Mouse (Mus musculus) lung, postnatal 36 days (tissue): ENCODE measurements around the gene Gm17359.
"Not testable (repeated sequence)": the region's sequence is repeated elsewhere in the genome, so short reads cannot be mapped to it uniquely, and the experiment has no call there.

Experiments used
- DNase-seq: peaks from one replicate; pipeline ENCODE4 v3.0.0; 2022; ENCODE audit warnings: mixed read lengths

Gm17359 gene

DNA sequence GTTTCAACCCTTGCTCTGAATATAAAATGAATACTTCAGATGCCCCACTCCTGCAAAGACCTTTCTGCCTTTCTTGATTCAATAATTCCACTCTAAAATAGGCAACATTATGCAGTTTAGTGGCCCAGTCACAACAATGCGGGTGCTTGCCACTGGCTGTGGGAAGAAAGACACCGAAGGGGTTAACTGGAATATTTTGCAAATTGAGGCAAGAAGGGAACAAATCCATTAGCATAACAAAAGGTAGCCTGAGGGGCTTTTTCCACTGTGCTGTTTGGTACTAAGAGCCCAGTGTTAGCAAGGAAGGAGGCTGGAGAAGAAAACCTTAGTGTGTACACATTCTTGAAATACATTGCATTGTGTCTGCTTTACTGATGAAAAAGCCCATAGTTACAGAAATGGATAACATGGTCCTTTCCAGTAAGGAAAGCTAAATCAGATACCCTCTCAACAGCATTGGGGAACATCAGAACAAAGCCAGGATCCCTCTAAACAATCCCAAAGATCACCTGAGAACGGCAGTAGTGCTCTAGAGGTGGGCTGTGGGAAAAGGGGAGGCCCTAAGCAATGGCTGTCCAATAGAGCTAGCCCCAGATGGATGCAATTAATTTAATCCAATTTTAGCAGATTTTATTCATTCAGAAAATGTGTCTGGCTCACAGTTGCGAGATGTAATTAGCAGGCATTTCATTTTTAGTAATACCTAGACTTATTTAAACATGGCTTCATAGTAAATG is 80.7 kb downstream of the Gm17359 start:
- no peak for DNase-seq

- no peak for DNase-seq
Measured at GRCm38 (mm10) chr3:79418921-79419320, 82.5 kb downstream of the Gm17359 start.

- DNase-seq: no peak
Measured at GRCm38 (mm10) chr3:79425441-79425840, 89.0 kb downstream of the Gm17359 start.

DNA sequence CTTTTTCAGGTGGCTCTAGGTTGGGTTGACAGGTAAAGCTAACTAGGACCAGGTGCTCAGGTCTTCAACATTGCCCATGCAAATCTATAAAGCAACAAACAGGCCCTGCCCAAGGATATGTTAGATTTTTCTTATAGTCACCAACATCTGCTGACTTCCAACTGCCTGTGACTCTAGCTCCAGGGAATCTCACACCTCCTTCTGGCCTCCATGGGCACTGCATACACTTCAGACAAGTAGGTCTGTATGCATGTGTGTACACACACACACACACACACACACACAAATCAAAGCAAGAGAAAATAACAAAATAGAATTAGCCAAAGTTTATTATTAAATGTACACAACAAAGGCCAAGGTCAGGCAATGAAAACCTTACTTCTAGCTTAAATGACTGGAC is 97.1 kb downstream of the Gm17359 start:
- peak; percentile 49 for DNase-seq

GRCm38 (mm10) chr3:79434436-79434835 is 98.0 kb downstream of the Gm17359 start:
- DNase-seq: no peak

DNA sequence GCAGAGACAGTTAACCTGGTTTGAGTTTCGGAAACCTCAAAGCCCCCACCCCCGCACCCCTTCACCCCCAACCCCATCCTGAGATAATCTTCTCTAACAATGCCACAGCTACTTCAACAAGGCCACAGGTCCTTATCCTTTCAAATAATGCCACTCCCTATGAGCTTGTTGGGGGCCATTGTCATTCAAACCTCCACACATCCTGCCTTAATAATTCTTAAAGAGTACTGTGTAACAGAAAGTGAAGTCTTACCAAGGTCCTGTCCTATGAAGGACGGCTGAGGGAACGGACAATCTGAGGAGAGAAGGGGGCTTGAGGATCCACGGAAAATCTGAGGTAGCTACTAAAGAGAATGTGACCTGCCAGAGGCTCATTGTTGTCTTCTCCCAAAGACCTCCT is 98.5 kb downstream of the Gm17359 start:
- DNase-seq: no peak

GRCm38 (mm10) chr3:79436186-79436585 is 99.7 kb downstream of the Gm17359 start:
- DNase-seq: no peak

DNA sequence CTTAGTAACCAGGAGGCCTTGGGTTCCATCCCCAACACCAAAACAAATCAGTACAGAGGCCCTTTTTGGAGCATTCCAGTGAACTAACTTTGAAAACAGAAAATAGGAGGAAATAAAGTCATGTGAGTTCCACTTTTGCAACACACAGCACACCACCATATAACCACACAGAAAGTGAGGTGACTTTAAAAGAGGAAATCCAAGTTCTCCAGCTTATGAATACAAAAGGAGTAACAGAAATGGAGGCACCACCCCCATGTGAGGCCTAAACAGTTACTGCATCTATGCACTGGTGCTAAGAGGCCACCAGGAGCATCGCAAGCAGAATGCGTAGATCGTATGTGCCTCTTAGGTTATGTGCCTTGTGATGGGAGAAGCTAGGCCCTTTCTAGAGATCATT is 101.8 kb downstream of the Gm17359 start:
- no peak for DNase-seq

- peak; percentile 57 for DNase-seq
Measured at GRCm38 (mm10) chr3:79440976-79441491, 104.6 kb downstream of the Gm17359 start.

DNA sequence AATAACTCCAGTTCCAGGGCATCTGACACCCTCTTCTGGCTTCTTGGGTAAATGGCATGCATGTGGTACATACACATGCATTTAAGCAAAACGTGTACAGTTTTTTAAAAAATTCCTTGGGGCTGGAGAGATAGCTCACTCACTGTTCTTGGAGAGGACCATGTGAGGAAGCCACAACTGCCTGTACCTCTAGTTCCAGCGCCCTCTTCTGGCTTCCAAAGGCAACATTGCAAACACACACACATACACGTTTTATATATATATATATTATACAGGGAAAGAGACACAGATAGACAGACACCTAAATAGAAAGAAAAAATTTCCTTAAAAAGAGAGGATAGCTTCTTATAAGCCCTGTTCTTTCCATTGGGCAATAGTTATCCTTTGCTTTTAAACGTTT is 107.4 kb downstream of the Gm17359 start:
- no peak for DNase-seq

- DNase-seq: no peak
Measured at GRCm38 (mm10) chr3:79445041-79445440, 108.6 kb downstream of the Gm17359 start.

DNA sequence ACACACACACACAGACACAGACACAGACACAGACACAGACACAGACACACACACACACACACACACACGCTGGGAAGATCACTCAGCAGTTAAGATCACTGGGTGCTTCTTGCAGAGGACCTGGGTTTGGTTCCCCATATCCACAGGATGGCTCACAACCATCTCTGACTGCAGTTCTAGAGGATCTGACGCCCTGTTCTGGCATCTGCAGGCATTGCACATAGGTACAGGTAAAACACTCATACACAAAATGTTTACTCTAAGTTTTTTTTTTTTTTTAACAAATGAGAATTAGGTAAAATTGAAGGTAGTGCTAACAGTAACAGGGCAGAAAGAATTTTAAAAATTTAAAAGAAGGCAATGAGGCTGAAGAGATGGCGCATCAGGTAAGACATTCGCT is 109.7 kb downstream of the Gm17359 start:
- DNase-seq: no peak

GRCm38 (mm10) chr3:79446648-79447047 is 110.2 kb downstream of the Gm17359 start:
- not testable (repeated sequence) for DNase-seq

- no peak for DNase-seq
Measured at GRCm38 (mm10) chr3:79448421-79448820, 112.0 kb downstream of the Gm17359 start.

- no peak for DNase-seq
Measured at GRCm38 (mm10) chr3:79449361-79449760, 112.9 kb downstream of the Gm17359 start.

- DNase-seq: no peak
Measured at GRCm38 (mm10) chr3:79452696-79453263, 116.3 kb downstream of the Gm17359 start.

DNA sequence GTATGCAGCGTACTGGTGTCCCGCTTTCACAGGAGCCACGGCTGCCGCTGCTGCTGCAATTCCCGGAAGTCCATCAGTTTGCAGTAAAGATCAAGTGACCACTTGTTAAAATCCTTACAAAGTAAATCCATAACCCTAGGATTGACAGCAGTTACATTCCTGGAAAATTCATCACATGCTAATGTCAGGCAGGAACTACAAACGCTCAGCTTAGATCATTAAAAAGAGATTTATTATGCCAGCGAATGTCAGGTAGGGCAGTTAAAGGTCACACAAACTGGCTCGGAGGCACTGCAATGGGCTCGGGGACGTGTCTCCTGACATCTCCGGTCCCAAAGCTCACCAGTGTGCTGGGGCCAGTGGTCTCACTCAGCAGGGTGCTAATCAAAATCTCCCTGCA is 119.3 kb downstream of the Gm17359 start:
- DNase-seq: no peak

DNA sequence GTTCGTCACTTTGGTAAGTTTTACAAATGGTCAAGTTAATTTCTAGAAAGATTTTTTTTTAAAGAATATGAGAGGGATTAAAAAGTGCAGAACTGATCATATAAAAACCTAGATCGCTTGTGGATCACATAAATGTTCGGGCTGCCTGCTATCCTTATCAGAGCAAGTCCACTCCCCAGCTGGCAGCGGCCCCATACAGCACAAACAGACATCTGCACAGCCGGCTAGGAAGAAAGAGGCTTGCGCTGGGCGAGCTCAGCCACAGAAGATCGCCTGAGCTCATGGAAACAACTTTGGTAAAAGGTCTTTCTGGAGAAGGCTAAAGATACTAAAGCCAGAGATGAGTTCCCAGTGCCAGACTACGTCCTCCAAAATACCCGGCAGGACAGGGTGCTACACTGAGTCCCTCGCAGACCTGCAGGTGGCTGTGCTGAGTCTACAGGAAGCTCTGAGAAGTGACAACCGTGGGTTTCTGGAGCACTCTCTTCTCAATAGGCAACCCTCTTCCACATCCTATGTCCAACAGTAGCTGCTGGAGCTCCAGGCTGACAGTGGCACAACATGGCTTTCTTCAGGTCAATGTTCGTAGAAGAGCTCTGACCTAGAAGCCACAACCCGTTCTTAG is 122.3 kb downstream of the Gm17359 start:
- DNase-seq: no peak

GRCm38 (mm10) chr3:79469440-79469839 is 133.0 kb downstream of the Gm17359 start:
- no peak for DNase-seq

- DNase-seq: peak; percentile 75
Measured at GRCm38 (mm10) chr3:79472362-79472761, 135.9 kb downstream of the Gm17359 start.

DNA sequence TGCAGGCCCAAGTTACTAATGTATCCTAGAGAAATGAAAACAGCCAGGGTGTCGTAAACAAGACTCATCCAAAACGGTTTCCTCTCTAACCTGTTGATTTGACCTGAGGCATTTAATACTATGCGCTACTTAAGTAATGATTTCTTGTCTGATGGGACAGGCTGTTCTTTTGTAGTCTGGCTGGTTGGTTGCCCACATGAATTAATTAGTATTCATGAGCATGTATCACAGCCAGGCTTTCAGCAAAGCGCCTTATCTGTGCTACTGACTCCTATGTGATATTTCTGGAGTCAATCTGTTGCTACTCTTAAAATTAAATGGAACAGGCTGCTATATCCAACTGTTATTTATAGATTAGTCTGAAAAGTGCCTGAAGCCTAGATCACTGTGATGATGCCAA is 138.4 kb downstream of the Gm17359 start:
- DNase-seq: no peak

DNA sequence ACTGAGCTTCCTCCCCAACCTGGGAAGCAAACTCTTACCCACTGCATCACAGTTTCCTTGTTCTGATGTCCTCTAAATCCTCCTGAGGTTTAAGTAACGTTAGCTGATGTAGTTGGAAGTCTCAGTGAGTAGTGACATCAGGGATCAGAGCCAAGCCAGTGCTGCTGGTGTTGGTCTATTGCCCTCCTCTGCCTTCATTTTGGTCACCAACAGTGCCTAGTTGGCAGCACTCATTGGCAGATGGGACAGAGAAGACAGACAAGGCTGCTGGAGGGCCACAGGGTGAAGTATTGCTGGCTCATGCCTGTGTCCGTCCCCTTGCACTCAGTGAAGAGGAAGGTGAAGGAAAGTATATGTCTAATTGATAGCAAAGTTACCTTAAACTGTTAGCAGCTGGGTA is 139.5 kb downstream of the Gm17359 start:
- no peak for DNase-seq

- DNase-seq: no peak
Measured at GRCm38 (mm10) chr3:79478400-79478799, 141.9 kb downstream of the Gm17359 start.

- DNase-seq: no peak
Measured at GRCm38 (mm10) chr3:79478880-79479279, 142.4 kb downstream of the Gm17359 start.
